ENCODE assay signal across 8 mouse cellular contexts in genomic region chr13:112998427-112999201, GRCm38 (mm10). TPM values are rescaled to one million over a fixed set of nuclear protein-coding genes. Genes with fewer than 3 reads are reported as not detected.
A peak's percentile ranks its signal among the peaks of the same experiment; 100 is the strongest.
DNase-seq lines count a peak whose midpoint lies in the region; ATAC-seq and TF ChIP-seq lines count a peak whose summit lies in the region.

No protein-coding gene starts in this region.

- no peaks in the 10 kb centered on the region for H3K9me3 ChIP-seq in midbrain, embryonic 13.5 days

- DNase-seq in frontal cortex, postnatal 10 days (ENCODE audit: low spot score in 2 of 2), result no peak
- DNase-seq in CD4-positive, CD25-positive, alpha-beta regulatory T cell, adult 2 months (ENCODE audit: low read depth, low spot score), result peak; percentile 53
- DNase-seq in heart, postnatal 4 days, result peak; percentile 16
- DNase-seq in left cerebral cortex, postnatal 25 days (ENCODE audit: low spot score in 2 of 2), result peak; percentile 59 to 72
- DNase-seq in thymus, postnatal 4 days, result peak; percentile 40

- no peaks in the 10 kb centered on the region for H3K4me1 ChIP-seq in cortical plate, adult 2 months (ENCODE audit: control insufficient read depth, insufficient read depth, low read length)
- H3K4me1 ChIP-seq in midbrain, embryonic 13.5 days (replicated peaks), result peaks cover 25% of the 10 kb centered on the region

- no peak for TF ChIP-seq CTCF in cortical plate, adult 2 months (IDR thresholded peaks at IDR 0.05; ENCODE audit: extremely low read depth, insufficient read depth, low read length)

- peak overlapping the region; percentile 69 for H3K9ac ChIP-seq in midbrain, embryonic 13.5 days (replicated peaks)

- intact Hi-C loops in left cerebral cortex, postnatal 25 days (cut with DNase I), result no loop called here

- H3K36me3 ChIP-seq in midbrain, embryonic 13.5 days, result no peaks in the 10 kb centered on the region

- H3K27me3 ChIP-seq in midbrain, embryonic 13.5 days, result peaks cover 74% of the 10 kb centered on the region

- peak overlapping the region; percentile 89 for H3K4me2 ChIP-seq in midbrain, embryonic 13.5 days (replicated peaks)

- peak; percentile 59; the same call in 1 of the 2 replicates for TF ChIP-seq POLR2A in cortical plate, adult 2 months (IDR thresholded peaks at IDR 0.05; ENCODE audit: extremely low read depth, insufficient read depth, low read length)

- WGBS in midbrain, embryonic 13.5 days, result under 1% methylated on average over 46 of the region's 46 CpGs

- H3K4me3 ChIP-seq in cortical plate, adult 2 months (ENCODE audit: insufficient read depth, low read length), result peak overlapping the region; percentile 47
- peak overlapping the region; percentile 49 for H3K4me3 ChIP-seq in midbrain, embryonic 13.5 days (replicated peaks)

- ATAC-seq in frontal cortex, adult (ENCODE audit: low TSS enrichment), result peak; percentile 94
- peak; percentile 59 for ATAC-seq in midbrain, embryonic 13.5 days

- H3K27ac ChIP-seq in cortical plate, adult 2 months (ENCODE audit: insufficient read depth, low read length), result peak overlapping the region; percentile 38; the same call in 1 of the 2 replicates
- no peak overlapping the region for H3K27ac ChIP-seq in midbrain, embryonic 13.5 days

RNA-seq across cellular contexts. Expression of gene Mcidas, which starts 5.0 kb away (rescaled TPM):
- polyA plus RNA-seq in cortical plate, adult 2 months (2012; rRNA removed), result 0.10 and 0.13 TPM in 2 replicates
- total RNA-seq in heart, postnatal 4 days (2021), result not detected
- under 1 TPM; 0.18 to 0.44 TPM for total RNA-seq in left cerebral cortex, postnatal 25 days (2021)
- 0.35 and 0.89 TPM in 2 replicates for polyA plus RNA-seq in midbrain, embryonic 13.5 days (2015; fragmentation: Nextera tagmentation; extraction: Ambion mirVana)

RNA-seq across cellular contexts. Expression of gene Ccno, which starts 11.0 kb away (rescaled TPM):
- 1.8 and 2.7 TPM in 2 replicates for polyA plus RNA-seq in cortical plate, adult 2 months (2012; rRNA removed)
- total RNA-seq in heart, postnatal 4 days (2021), result under 1 TPM in 1 of 2 experiments, not detected in 1; 0.16 TPM
- total RNA-seq in left cerebral cortex, postnatal 25 days (2021), result 1 to 10 TPM; 1.6 to 1.9 TPM
- 0.66 and 2.4 TPM in 2 replicates for polyA plus RNA-seq in midbrain, embryonic 13.5 days (2015; fragmentation: Nextera tagmentation; extraction: Ambion mirVana)

RNA-seq across cellular contexts. Expression of gene Cdc20b, which starts 36.3 kb away (rescaled TPM):
- polyA plus RNA-seq in cortical plate, adult 2 months (2012; rRNA removed), result 0.08 TPM in 1 of 2 replicates, not detected in the other
- not detected for total RNA-seq in heart, postnatal 4 days (2021)
- total RNA-seq in left cerebral cortex, postnatal 25 days (2021), result not detected
- 0.35 and 0.50 TPM in 2 replicates for polyA plus RNA-seq in midbrain, embryonic 13.5 days (2015; fragmentation: Nextera tagmentation; extraction: Ambion mirVana)

RNA-seq across cellular contexts. Expression of gene Gpx8, which starts 47.6 kb away (rescaled TPM):
- 10.4 and 10.7 TPM in 2 replicates for polyA plus RNA-seq in cortical plate, adult 2 months (2012; rRNA removed)
- total RNA-seq in heart, postnatal 4 days (2021), result 10 to 100 TPM; 59.5 to 61.2 TPM
- 1 to 10 TPM; 9.6 to 9.8 TPM for total RNA-seq in left cerebral cortex, postnatal 25 days (2021)
- 65.2 and 68.5 TPM in 2 replicates for polyA plus RNA-seq in midbrain, embryonic 13.5 days (2015; fragmentation: Nextera tagmentation; extraction: Ambion mirVana)

Comparison
In these comparisons a context has a peak if more than half of its experiments do, and no peak if none do; other contexts are left out.
1. DNase-seq: peak in CD4-positive, CD25-positive, alpha-beta regulatory T cell, adult 2 months (single experiment), heart, postnatal 4 days (single experiment), left cerebral cortex, postnatal 25 days (2 of 2) and thymus, postnatal 4 days (single experiment); none in frontal cortex, postnatal 10 days (0 of 2).